Mouse (Mus musculus) thymus, postnatal 10 days (tissue): ENCODE data around the gene Hs3st4.

Source experiments
- DNase-seq, 2 experiments: peaks; one replicate each; pipeline ENCODE4 v3.0.0; 2021; ENCODE audit warnings: low spot score in 2 of 2

Gene Hs3st4

GRCm38 (mm10) chr7:124347218-124348017 lies 364.7 kb downstream of the Hs3st4 start:
- DNase-seq: no peak

GRCm38 (mm10) chr7:124354035-124354434 lies 371.4 kb downstream of the Hs3st4 start:
- DNase-seq: no peak

DNA sequence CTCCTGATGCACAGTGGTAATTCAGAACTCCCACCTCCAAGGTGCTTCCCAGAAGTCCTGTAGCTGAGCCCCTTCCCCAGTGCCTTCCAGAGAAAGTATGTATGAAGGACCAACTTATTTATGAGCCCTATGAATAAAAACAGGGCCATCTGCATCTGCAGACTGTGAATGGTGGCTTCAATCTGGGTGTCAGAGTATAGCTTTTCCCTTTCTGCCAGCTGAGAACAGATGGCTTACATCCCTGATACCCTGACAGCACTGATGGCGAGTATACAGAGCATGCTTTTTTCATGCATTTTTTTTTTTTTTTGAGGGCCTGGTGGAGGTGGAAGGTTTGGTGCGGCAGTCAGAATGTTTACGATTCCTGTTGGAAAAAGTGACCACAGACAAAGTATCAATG lies 375.4 kb downstream of the Hs3st4 start:
- DNase-seq: no peak

- no peak for DNase-seq
Measured at GRCm38 (mm10) chr7:124359836-124360235, 377.2 kb downstream of the Hs3st4 start.

DNA sequence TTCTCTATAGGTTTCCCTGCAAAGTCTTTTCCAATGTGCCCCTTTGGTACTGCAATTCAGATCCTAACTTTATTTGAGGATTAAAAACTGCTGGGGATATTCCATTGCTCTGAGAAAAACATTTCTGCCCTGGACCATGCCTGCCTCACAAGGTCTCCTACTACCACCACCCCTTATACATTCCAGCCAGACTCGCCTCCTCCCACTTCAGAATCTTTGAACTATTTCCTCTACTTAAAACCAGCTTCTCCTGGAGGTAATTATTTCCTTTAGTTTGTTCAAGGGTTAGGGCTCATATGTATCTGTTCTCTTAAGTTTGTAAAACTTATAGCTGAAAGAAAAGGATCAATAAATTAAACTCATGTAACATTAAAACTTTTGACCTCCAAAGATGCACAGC lies 389.6 kb downstream of the Hs3st4 start:
- DNase-seq: no peak

GRCm38 (mm10) chr7:124372697-124373096 lies 390.0 kb downstream of the Hs3st4 start:
- no peak for DNase-seq

GRCm38 (mm10) chr7:124383489-124383888 lies 400.8 kb downstream of the Hs3st4 start:
- no peak for DNase-seq

- no peak for DNase-seq
Measured at GRCm38 (mm10) chr7:124399184-124399583, 416.5 kb downstream of the Hs3st4 start.

GRCm38 (mm10) chr7:124426951-124427350 lies 444.3 kb downstream of the Hs3st4 start:
- no peak for DNase-seq
